Mouse (Mus musculus) MEL (cell line): ENCODE measurements around the gene Ociad1. TPM values are rescaled to one million over a fixed set of nuclear protein-coding genes. Genes with fewer than 3 reads are reported as not detected.

Experiments
- DNase-seq: peaks from one replicate; pipeline ENCODE4 v3.0.0; 2011; ENCODE audit warnings: low read depth, low spot score
- H3K27ac ChIP-seq: 2 replicates; pipeline ENCODE4 v1.5.1; 2012; ENCODE audit warnings: low read depth, mild to moderate bottlenecking, control low read depth, low read length, moderate library complexity; ENCODE audit not compliant: control insufficient read depth
- H3K27me3 ChIP-seq, 2 experiments: fragments of 150-350 bp in 1 of 2; sonication (generic) in 1 of 2; 2 replicates each; pipeline ENCODE4 v1.6.1; 2012; ENCODE audit warnings: low read length in 2 of 2, mild to moderate bottlenecking in 2 of 2, improper control_type of control experiment in 1 of 2, moderate library complexity in 1 of 2; ENCODE audit not compliant: insufficient read depth in 2 of 2, control insufficient read depth in 1 of 2
- H3K36me3 ChIP-seq, 2 experiments: 2 replicates each; pipeline ENCODE4 v1.6.1; 2012 to 2014; ENCODE audit warnings: low read length in 2 of 2, improper control_type of control experiment in 1 of 2, inconsistent platforms in 1 of 2, mild to moderate bottlenecking in 1 of 2; ENCODE audit not compliant: insufficient read depth in 2 of 2, control insufficient read depth in 1 of 2
- H3K4me1 ChIP-seq, 2 experiments: fragments of 150-350 bp in 1 of 2; sonication (generic) in 1 of 2; 2 replicates each; pipeline ENCODE4 v1.6.1; 2012; ENCODE audit warnings: low read length in 2 of 2, improper control_type of control experiment in 1 of 2, mild to moderate bottlenecking in 1 of 2; ENCODE audit not compliant: insufficient read depth in 2 of 2, control insufficient read depth in 1 of 2
- H3K4me3 ChIP-seq, 2 experiments: fragments of 150-350 bp in 1 of 2; sonication (generic) in 1 of 2; 2 replicates each; pipeline ENCODE4 v1.5.1; 2012; ENCODE audit warnings: low read depth in 2 of 2, low read length in 2 of 2, mild to moderate bottlenecking in 2 of 2, moderate library complexity in 2 of 2, control low read depth in 1 of 2, improper control_type of control experiment in 1 of 2; ENCODE audit not compliant: control insufficient read depth in 1 of 2, insufficient read depth in 1 of 2
- H3K79me2 ChIP-seq: 2 replicates; pipeline ENCODE4 v1.6.1; 2012; ENCODE audit warnings: mild to moderate bottlenecking, low read length, moderate library complexity; ENCODE audit not compliant: control insufficient read depth, poor library complexity, insufficient read depth
- H3K9ac ChIP-seq: 2 replicates; pipeline ENCODE4 v1.6.1; 2012; ENCODE audit warnings: low read depth, mild to moderate bottlenecking, control low read depth, low read length, moderate library complexity; ENCODE audit not compliant: control insufficient read depth, poor library complexity, severe bottlenecking
- H3K9me3 ChIP-seq: fragments of 150-350 bp; sonication (generic); replicated peaks from 2 replicates; pipeline ENCODE4 v1.6.1; 2012; ENCODE audit warnings: mild to moderate bottlenecking, low read length, improper control_type of control experiment, moderate library complexity; ENCODE audit not compliant: insufficient read depth
- CHD2 ChIP-seq: IDR thresholded peaks from 2 replicates; pipeline ENCODE4 v1.6.1; 2011; ENCODE audit warnings: low read length, improper control_type of control experiment
- EP300 ChIP-seq, 2 experiments: IDR thresholded peaks; 2 replicates each; pipeline ENCODE4 v1.6.1; 2011; ENCODE audit warnings: improper control_type of control experiment in 2 of 2, low read length in 2 of 2, low read depth in 1 of 2, mild to moderate bottlenecking in 1 of 2
- ETS1 ChIP-seq: IDR thresholded peaks from 2 replicates; pipeline ENCODE4 v1.6.1; 2012; ENCODE audit warnings: low read depth, mild to moderate bottlenecking, inconsistent platforms, low read length, improper control_type of control experiment, moderate library complexity
- GATA1 ChIP-seq: IDR thresholded peaks from 2 replicates; pipeline ENCODE4 v1.6.1; 2011; ENCODE audit warnings: low read depth, low read length, improper control_type of control experiment
- JUND ChIP-seq: IDR thresholded peaks from 2 replicates; pipeline ENCODE4 v1.6.1; 2011; ENCODE audit warnings: low read depth, mild to moderate bottlenecking, improper control_type of control experiment, low read length
- KAT2A ChIP-seq: conservative IDR thresholded peaks from 2 replicates; pipeline ENCODE4 v1.6.1; 2012; ENCODE audit warnings: low read depth, low read length, improper control_type of control experiment, inconsistent platforms
- MAFK ChIP-seq: IDR thresholded peaks from 2 replicates; pipeline ENCODE4 v1.6.1; 2011; ENCODE audit warnings: low read depth, mild to moderate bottlenecking, low read length, improper control_type of control experiment, borderline replicate concordance
- MAX ChIP-seq: IDR thresholded peaks from 2 replicates; pipeline ENCODE4 v1.6.1; 2011; ENCODE audit warnings: low read length, improper control_type of control experiment
- MXI1 ChIP-seq: IDR thresholded peaks from 2 replicates; pipeline ENCODE4 v1.6.1; 2011; ENCODE audit warnings: mild to moderate bottlenecking, low read depth, low read length, improper control_type of control experiment
- MYB ChIP-seq: IDR thresholded peaks from 2 replicates; pipeline ENCODE4 v1.6.1; 2011; ENCODE audit warnings: mild to moderate bottlenecking, low read depth, low read length, improper control_type of control experiment
- NELFE ChIP-seq: IDR thresholded peaks from 2 replicates; pipeline ENCODE4 v1.6.1; 2011; ENCODE audit warnings: low read depth, low read length, improper control_type of control experiment
- NRF1 ChIP-seq: IDR thresholded peaks from 2 replicates; pipeline ENCODE4 v1.6.1; 2014; ENCODE audit warnings: low read depth, mild to moderate bottlenecking, inconsistent platforms, low read length, improper control_type of control experiment, moderate library complexity; ENCODE audit not compliant: poor library complexity, insufficient read depth, severe bottlenecking
- POLR2A ChIP-seq, 2 experiments: IDR thresholded peaks; 2 replicates each; pipeline ENCODE4 v1.6.1; 2011 to 2012; ENCODE audit warnings: low read length in 2 of 2, mild to moderate bottlenecking in 2 of 2, control low read depth in 1 of 2, improper control_type of control experiment in 1 of 2, low read depth in 1 of 2, moderate library complexity in 1 of 2; ENCODE audit not compliant: control insufficient read depth in 1 of 2, insufficient read depth in 1 of 2, poor library complexity in 1 of 2
- POLR2AphosphoS5 ChIP-seq: IDR thresholded peaks from 2 replicates; pipeline ENCODE4 v1.6.1; 2012; ENCODE audit warnings: low read depth, borderline replicate concordance, mild to moderate bottlenecking, inconsistent platforms, low read length, moderate library complexity, mixed read lengths
- RAD21 ChIP-seq: IDR thresholded peaks from 2 replicates; pipeline ENCODE4 v1.6.1; 2011; ENCODE audit warnings: mild to moderate bottlenecking, low read depth, low read length, improper control_type of control experiment
- RCOR1 ChIP-seq: IDR thresholded peaks from 2 replicates; pipeline ENCODE4 v1.6.1; 2012; ENCODE audit warnings: low read depth, mild to moderate bottlenecking, inconsistent platforms, low read length, improper control_type of control experiment
- SIN3A ChIP-seq: IDR thresholded peaks from 2 replicates; pipeline ENCODE4 v1.6.1; 2012; ENCODE audit warnings: low read length, improper control_type of control experiment, inconsistent platforms
- TAL1 ChIP-seq: IDR thresholded peaks from 2 replicates; pipeline ENCODE4 v1.6.1; 2012; ENCODE audit warnings: mild to moderate bottlenecking, inconsistent platforms, low read length, moderate library complexity, mixed read lengths
- TCF12 ChIP-seq: IDR thresholded peaks from 2 replicates; pipeline ENCODE4 v1.6.1; 2014; ENCODE audit warnings: low read depth, mild to moderate bottlenecking, inconsistent platforms, low read length, improper control_type of control experiment, moderate library complexity
- ZKSCAN1 ChIP-seq: IDR thresholded peaks from 2 replicates; pipeline ENCODE4 v1.6.1; 2012; ENCODE audit warnings: low read depth, mild to moderate bottlenecking, inconsistent platforms, low read length, improper control_type of control experiment, moderate library complexity
- ZNF384 ChIP-seq: IDR thresholded peaks from 2 replicates; pipeline ENCODE4 v1.6.1; 2012; ENCODE audit warnings: low read depth, mild to moderate bottlenecking, inconsistent platforms, low read length, improper control_type of control experiment
- polyA plus RNA-seq, 2 experiments: library from polyadenylated mRNA; stranded (reverse) in 1 of 2; unstranded in 1 of 2; fragments of >175 nt in 1 of 2; fragments of >200 nt in 1 of 2; gene quantifications; 2 replicates each; pipeline versions ENCODE4 v1.2.1 to v1.2.4; 2012; ENCODE audit warnings: low replicate concordance in 2 of 2, low read depth in 1 of 2; ENCODE audit not compliant: insufficient read length in 2 of 2, insufficient read depth in 1 of 2, missing spikeins in 1 of 2
- total RNA-seq: library from RNA; depleted of rRNA; stranded (reverse); fragments of 300-350 nt; gene quantifications from 2 replicates; pipeline ENCODE4 v1.2.3, GENCODE M21; 2012

Ociad1 gene
- total and polyA plus RNA-seq, 3 experiments = 110 to 221 TPM; not detected in 1

- DNase-seq = peak; percentile 50
- H3K9me3 ChIP-seq = no peaks in the 10 kb centered on the region
- no peak overlapping the region for H3K27ac ChIP-seq
- no peak for TF ChIP-seq JUND
- TF ChIP-seq NELFE = no peak
- no peak for TF ChIP-seq RCOR1
- TF ChIP-seq MXI1 = peak; percentile 36; the same call in 1 of the 2 replicates
- peak; percentile 58 for TF ChIP-seq TAL1
- 0 out of 2 replicates have a peak, but pooled peaks have one; percentile 27 for TF ChIP-seq GATA1
- TF ChIP-seq EP300 (IDR thresholded peaks at IDR 0.05; ENCODE audit: low read depth in 1 of 2, low read length in 2 of 2) = peak in 1 of 2 experiments; percentile 22; a peak in 1 of 4 replicates
- TF ChIP-seq KAT2A = no peak
- TF ChIP-seq ETS1 = peak; percentile 54
- no peak for TF ChIP-seq MAFK
- no peak overlapping the region for H3K9ac ChIP-seq
- peaks cover 5 to 6% of the 10 kb centered on the region in 2 experiments for H3K4me1 ChIP-seq
- no peaks in the 10 kb centered on the region for H3K79me2 ChIP-seq
- no peak overlapping the region for H3K4me3 ChIP-seq
- peaks cover 17 to 61% of the 10 kb centered on the region in 2 experiments for H3K36me3 ChIP-seq
- no peaks in the 10 kb centered on the region for H3K27me3 ChIP-seq
These were observed 18.9 kb downstream of the Ociad1 start for GRCm38 (mm10) chr5:73311458-73311857.

DNA sequence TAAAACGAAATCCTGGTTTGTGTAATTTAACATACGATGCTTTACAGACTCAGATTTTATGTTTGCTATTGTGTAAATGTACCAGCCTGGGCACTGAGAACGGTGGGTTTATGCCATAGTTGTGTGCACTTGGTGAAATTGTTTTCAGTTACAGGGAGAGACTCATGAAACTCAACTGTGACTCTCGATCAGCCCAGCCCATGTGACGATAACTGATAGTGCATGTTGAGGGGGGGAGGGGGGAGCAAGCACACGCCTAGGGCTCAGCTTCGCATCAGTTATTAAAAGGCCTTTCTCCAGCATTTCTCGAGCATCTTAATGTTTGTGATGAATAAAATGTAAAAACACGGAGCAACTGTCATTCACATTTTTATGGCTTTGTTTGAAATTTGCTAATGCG, 21.0 kb downstream of the Ociad1 start:
- Histone ChIP-seq H3K27me3 (no peaks in the 10 kb centered on the region), H3K9me3 (no peaks in the 10 kb centered on the region), H3K9ac (no peak overlapping the region), H3K4me1 (no peaks in the 10 kb centered on the region), H3K4me3 (no peak overlapping the region), H3K79me2 (no peaks in the 10 kb centered on the region), H3K27ac (no peak overlapping the region), H3K36me3 (peaks cover 6 to 46% of the 10 kb centered on the region in 2 experiments)
- DNase-seq = no peak
- TF ChIP-seq POLR2AphosphoS5 = no peak
- TF ChIP-seq ZNF384 = no peak
- no peak for TF ChIP-seq TCF12
- no peak for TF ChIP-seq GATA1
- no peak for TF ChIP-seq MAX
- no peak for TF ChIP-seq CHD2
- TF ChIP-seq RCOR1 = no peak
- TF ChIP-seq RAD21 = no peak
- no peak for TF ChIP-seq ZKSCAN1
- TF ChIP-seq POLR2A (IDR thresholded peaks at IDR 0.05; ENCODE audit: control insufficient read depth in 1 of 2, insufficient read depth in 1 of 2, low read depth in 1 of 2, low read length in 2 of 2, poor library complexity in 1 of 2) = no peak
- TF ChIP-seq JUND = no peak
- no peak for TF ChIP-seq ETS1
- no peak for TF ChIP-seq SIN3A
- no peak for TF ChIP-seq TAL1
- TF ChIP-seq EP300 (IDR thresholded peaks at IDR 0.05; ENCODE audit: low read depth in 1 of 2, low read length in 2 of 2) = no peak
- no peak for TF ChIP-seq MYB
- TF ChIP-seq NRF1 = no peak
